Mouse (Mus musculus) liver, embryonic 14.5 days (tissue): ENCODE results near the gene Snx7. TPM values are rescaled to one million over a fixed set of nuclear protein-coding genes. Genes with fewer than 3 reads are reported as not detected.

Experiments
- ATAC-seq: fragments of 200-750 bp; cut with Nextera tagmentation; 2 replicates; pipeline ENCODE4 v1.8.0; 2017; ENCODE audit warnings: moderate number of reproducible peaks, mild to moderate bottlenecking, moderate library complexity; ENCODE audit not compliant: insufficient read depth
- DNase-seq, 3 experiments: peaks; one replicate each; pipeline ENCODE4 v3.0.0-alpha.2; 2012 to 2013; ENCODE audit warnings: low read depth in 3 of 3, low spot score in 3 of 3
- H3K27ac ChIP-seq: fragments of 300-500 bp; sonication (generic); 2 replicates; pipeline ENCODE4 v1.5.1; 2014; ENCODE audit warnings: moderate library complexity, mild to moderate bottlenecking, control low read depth, inconsistent platforms
- H3K27me3 ChIP-seq: fragments of 300-500 bp; sonication (generic); 2 replicates; pipeline ENCODE4 v1.6.1; 2014; ENCODE audit warnings: mild to moderate bottlenecking, low read length, moderate library complexity; ENCODE audit not compliant: control insufficient read depth, insufficient read depth
- H3K36me3 ChIP-seq: fragments of 300-500 bp; sonication (generic); replicated peaks from 2 replicates; pipeline ENCODE4 v1.6.1; 2014; ENCODE audit warnings: low read depth; ENCODE audit not compliant: control insufficient read depth, insufficient read depth
- H3K4me1 ChIP-seq, 2 experiments: fragments of 200-500 bp in 1 of 2; fragments of 300-500 bp in 1 of 2; sonication (generic) in 1 of 2; replicated peaks; 2 replicates each; pipeline ENCODE4 v1.6.1; 2012 to 2014; ENCODE audit warnings: antibody characterized with exemption in 1 of 2, inconsistent platforms in 1 of 2, low read length in 1 of 2; ENCODE audit not compliant: control insufficient read depth in 2 of 2, insufficient read depth in 2 of 2
- H3K4me2 ChIP-seq: fragments of 300-500 bp; sonication (generic); 2 replicates; pipeline ENCODE4 v1.6.1; 2014; ENCODE audit warnings: low read depth, mild to moderate bottlenecking, control low read depth, moderate library complexity
- H3K4me3 ChIP-seq, 2 experiments: fragments of 200-500 bp in 1 of 2; fragments of 300-500 bp in 1 of 2; sonication (generic) in 1 of 2; 2 replicates each; pipeline ENCODE4 v1.5.1; 2012 to 2014; ENCODE audit warnings: low read depth in 2 of 2, low read length in 2 of 2, mild to moderate bottlenecking in 2 of 2, control low read depth in 1 of 2, inconsistent platforms in 1 of 2, moderate library complexity in 1 of 2; ENCODE audit not compliant: insufficient read depth in 1 of 2
- H3K9ac ChIP-seq: fragments of 300-500 bp; sonication (generic); replicated peaks from 2 replicates; pipeline ENCODE4 v1.6.1; 2014; ENCODE audit warnings: mild to moderate bottlenecking, control low read depth, moderate library complexity
- H3K9me3 ChIP-seq: fragments of 300-500 bp; sonication (generic); 2 replicates; pipeline ENCODE4 v1.6.1; 2016; ENCODE audit warnings: low read length, mixed read lengths; ENCODE audit not compliant: control insufficient read depth
- CTCF ChIP-seq: IDR thresholded peaks from 2 replicates; pipeline ENCODE4 v1.5.1; 2016; ENCODE audit warnings: antibody characterized with exemption, low read depth, control low read depth
- EP300 ChIP-seq: IDR thresholded peaks from 2 replicates; pipeline ENCODE4 v1.6.1; 2016; ENCODE audit warnings: antibody characterized with exemption, low read depth
- WGBS: fragments of 180-500 bp; shearing (Covaris S2); extraction: QIAGEN DNeasy Blood & Tissue Kit; methylation state at CpG from one replicate; pipeline ENCODE4 v1.1.7; 2014; ENCODE audit not compliant: insufficient replicate concordance; 5-methylcytosine and 5-hydroxymethylcytosine counted together
- polyA plus RNA-seq, 2 experiments: library from polyadenylated mRNA; depleted of rRNA in 1 of 2; stranded (reverse) in 1 of 2; unstranded in 1 of 2; fragments of >200 nt; fragmentation: Nextera tagmentation in 1 of 2; extraction: Ambion mirVana in 1 of 2; gene quantifications; 2 replicates each; pipeline versions ENCODE4 v1.2.1 to v1.2.3; 2012 to 2014

Snx7 gene
- polyA plus RNA-seq, 2 experiments, result 6.1 to 11.9 TPM

DNA sequence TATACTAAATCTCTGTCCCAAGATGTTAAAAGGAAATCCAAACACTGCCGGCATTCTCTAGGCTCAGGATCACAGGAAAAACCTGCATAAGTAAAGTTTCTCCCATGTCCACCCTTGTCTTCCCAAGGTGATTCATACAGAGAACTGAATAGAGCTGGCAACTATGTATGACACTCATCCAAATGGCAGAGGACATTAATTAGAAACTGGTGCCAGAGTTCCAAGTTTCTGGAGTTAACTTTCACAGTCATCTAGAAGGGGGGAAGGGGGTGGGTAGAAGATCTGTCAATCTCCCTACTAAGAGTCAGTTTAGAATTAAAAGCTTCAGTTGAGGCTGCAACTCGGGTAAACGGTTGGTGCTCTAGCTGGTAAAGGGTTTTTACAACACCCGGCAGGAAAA is 76.8 kb downstream of the Snx7 start:
- WGBS, result 72% methylated on average over 4 of the region's 4 CpGs
- ATAC-seq, result no peak
- Histone ChIP-seq H3K9ac (no peak overlapping the region), H3K27ac (no peak overlapping the region), H3K9me3 (no peaks in the 10 kb centered on the region), H3K4me3 (no peak overlapping the region), H3K36me3 (no peaks in the 10 kb centered on the region), H3K4me1 (no peaks in the 10 kb centered on the region), H3K4me2 (no peak overlapping the region), H3K27me3 (no peaks in the 10 kb centered on the region)
- DNase-seq, result no peak
- TF ChIP-seq EP300 (no peak), CTCF (no peak)

DNA sequence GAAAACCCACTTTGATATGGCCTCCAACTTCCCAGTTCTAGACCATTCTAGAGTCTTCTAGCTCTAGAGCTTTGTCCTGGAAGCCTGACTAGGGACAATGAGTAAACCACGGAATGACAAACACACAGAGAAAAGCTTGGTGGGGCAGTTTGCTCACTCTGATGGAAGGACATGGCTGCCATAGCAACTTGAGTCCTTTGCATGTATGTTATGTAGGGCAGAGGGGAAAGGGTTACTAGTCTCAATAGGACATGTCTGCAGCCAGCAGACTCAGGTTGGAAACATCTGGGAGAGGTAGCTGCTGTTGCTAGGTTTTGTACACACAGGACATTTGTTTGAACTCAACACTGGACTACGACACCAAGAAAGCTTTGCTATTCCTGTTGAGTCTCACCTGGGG is 77.5 kb downstream of the Snx7 start:
- no peaks in the 10 kb centered on the region for H3K36me3 ChIP-seq
- no peak for TF ChIP-seq CTCF
- TF ChIP-seq EP300, result no peak
- no peak overlapping the region for H3K9ac ChIP-seq
- no peak overlapping the region for H3K4me2 ChIP-seq
- no peak for ATAC-seq
- H3K27ac ChIP-seq, result no peak overlapping the region
- H3K27me3 ChIP-seq, result no peaks in the 10 kb centered on the region
- WGBS, result 68% methylated on average over 2 of the region's 2 CpGs
- H3K4me3 ChIP-seq, result no peak overlapping the region
- no peak for DNase-seq
- no peaks in the 10 kb centered on the region for H3K9me3 ChIP-seq
- no peaks in the 10 kb centered on the region for H3K4me1 ChIP-seq

DNA sequence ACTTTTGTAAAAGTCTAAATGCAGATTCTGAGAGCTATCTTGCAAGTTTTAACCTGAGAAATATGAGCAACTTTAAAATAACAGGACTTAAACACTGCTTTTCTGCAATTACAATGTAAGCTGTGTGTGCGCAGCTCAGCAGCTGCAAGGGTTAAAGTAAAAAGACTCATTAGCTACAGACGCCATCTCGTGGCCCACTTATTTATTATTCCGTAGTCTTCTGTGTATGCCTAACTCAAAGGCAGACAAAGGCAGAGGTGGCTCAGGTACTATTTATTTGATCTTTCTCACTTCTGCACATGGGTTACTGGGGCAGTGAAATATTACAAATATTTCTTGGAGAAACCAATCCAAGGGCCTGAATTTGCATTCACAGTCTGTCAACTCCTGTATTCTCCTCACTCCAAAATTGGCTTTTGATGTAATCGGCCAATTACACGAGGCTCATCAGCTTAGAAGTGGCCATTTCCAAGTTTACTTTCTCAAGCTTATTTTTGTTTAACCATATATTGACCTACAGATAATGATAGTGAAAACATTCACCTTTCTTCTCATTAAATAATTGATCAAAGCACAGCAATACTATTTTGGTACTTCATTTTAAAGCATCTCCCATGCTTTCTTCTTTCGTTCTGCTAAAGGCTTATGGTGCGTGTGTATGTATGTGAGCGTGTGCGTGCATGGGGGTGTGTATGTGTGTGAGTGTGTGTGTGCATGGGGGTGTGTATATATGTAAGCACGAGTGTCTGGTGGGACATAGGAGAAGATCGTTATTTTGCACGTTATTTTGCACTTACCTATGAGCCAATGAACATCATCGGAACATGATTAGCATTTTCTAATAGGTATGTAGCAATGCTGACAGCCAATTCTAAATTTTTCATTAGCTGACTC is 79.7 kb downstream of the Snx7 start:
- no peak overlapping the region for H3K4me3 ChIP-seq
- no peaks in the 10 kb centered on the region for H3K27me3 ChIP-seq
- no peak for TF ChIP-seq EP300
- H3K9me3 ChIP-seq, result no peaks in the 10 kb centered on the region
- H3K4me1 ChIP-seq, result no peaks in the 10 kb centered on the region
- H3K9ac ChIP-seq, result no peak overlapping the region
- no peak for ATAC-seq
- DNase-seq, result peak in 1 of 3 experiments; percentile 3
- WGBS, result 63% methylated on average over 14 of the region's 14 CpGs
- no peak overlapping the region for H3K27ac ChIP-seq
- no peaks in the 10 kb centered on the region for H3K36me3 ChIP-seq
- no peak overlapping the region for H3K4me2 ChIP-seq

DNA sequence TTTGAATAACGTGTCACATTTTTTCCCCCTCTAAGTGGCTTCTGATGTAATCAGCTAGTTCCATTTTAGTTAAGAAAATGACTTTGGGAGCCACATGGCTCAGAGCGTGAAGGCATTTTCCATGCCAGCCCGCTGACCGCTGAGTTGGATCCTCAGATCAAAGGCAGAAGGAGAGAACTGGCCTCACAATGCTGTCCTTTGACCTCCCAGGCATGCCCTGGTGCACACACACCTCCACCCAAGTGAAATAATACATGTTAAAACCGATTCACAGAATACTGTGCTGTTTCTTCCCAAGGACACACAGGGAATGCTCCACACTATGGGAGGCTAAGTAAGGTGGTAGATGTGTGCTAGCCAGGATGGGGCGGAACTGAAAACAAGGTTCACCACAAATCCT is 81.5 kb downstream of the Snx7 start:
- DNase-seq (no peak), ATAC-seq (no peak)
- no peak overlapping the region for H3K4me2 ChIP-seq
- H3K27me3 ChIP-seq, result no peaks in the 10 kb centered on the region
- WGBS, result 69% methylated on average over 6 of the region's 6 CpGs
- H3K9ac ChIP-seq, result no peak overlapping the region
- no peaks in the 10 kb centered on the region for H3K9me3 ChIP-seq
- no peaks in the 10 kb centered on the region for H3K4me1 ChIP-seq
- no peaks in the 10 kb centered on the region for H3K36me3 ChIP-seq
- TF ChIP-seq EP300 (no peak), CTCF (no peak)
- H3K27ac ChIP-seq, result no peak overlapping the region
- no peak overlapping the region for H3K4me3 ChIP-seq

DNA sequence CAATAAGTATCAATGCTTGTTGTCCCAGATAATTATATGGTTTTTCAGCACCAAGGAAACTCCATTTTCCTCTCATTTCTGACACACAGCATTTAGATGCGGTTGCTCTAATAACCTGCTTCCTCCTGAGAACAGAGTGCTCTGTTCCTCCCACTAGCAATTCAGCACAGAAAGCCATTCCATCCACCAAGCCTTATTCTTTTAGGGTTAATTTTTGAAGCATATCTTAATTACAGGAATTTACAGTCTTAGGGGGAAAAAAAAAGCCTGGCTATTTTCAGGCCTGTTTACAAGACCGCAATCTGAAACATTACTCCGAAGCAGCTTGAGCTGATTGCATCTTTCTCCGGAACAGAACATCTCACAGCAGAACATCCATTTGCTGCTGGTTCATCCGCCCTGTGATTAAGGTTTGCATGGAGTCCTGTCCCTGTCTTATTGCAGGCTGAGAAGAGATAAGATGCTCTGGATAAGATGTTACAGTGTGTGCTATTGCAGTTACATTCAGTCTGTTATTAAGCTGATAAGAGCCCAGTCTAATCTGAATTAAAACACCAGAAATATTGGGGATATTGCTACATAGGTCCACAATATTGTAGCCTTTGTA is 116.5 kb downstream of the Snx7 start:
- no peak for TF ChIP-seq EP300
- no peak for TF ChIP-seq CTCF
- ATAC-seq (no peak), DNase-seq (no peak)
- H3K36me3 ChIP-seq, result no peaks in the 10 kb centered on the region
- no peak overlapping the region for H3K4me2 ChIP-seq
- H3K9ac ChIP-seq, result no peak overlapping the region
- H3K9me3 ChIP-seq, result no peaks in the 10 kb centered on the region
- no peak overlapping the region for H3K27ac ChIP-seq
- no peak overlapping the region for H3K4me3 ChIP-seq
- WGBS, result 74% methylated on average over 5 of the region's 5 CpGs
- no peaks in the 10 kb centered on the region for H3K27me3 ChIP-seq
- H3K4me1 ChIP-seq, result no peaks in the 10 kb centered on the region
